Mouse (Mus musculus) heart, adult 2 months (tissue): ENCODE measurements around the gene Rae1.

Source experiments
- CTCF ChIP-seq: fragments of 200-600 bp; IDR thresholded peaks from 2 replicates; pipeline ENCODE4 v1.8.1; 2022; ENCODE audit warnings: antibody characterized with exemption, mild to moderate bottlenecking, moderate library complexity
- EP300 ChIP-seq: fragments of 200-500 bp; IDR thresholded peaks from 2 replicates; pipeline ENCODE4 v1.6.1; 2011; ENCODE audit warnings: low read depth, low read length, control low read depth; ENCODE audit not compliant: insufficient read depth
- POLR2A ChIP-seq: fragments of 200-500 bp; IDR thresholded peaks from 2 replicates; pipeline ENCODE4 v1.6.1; 2011; ENCODE audit warnings: mild to moderate bottlenecking, low read depth, low read length, control low read depth; ENCODE audit not compliant: insufficient read depth

- TF ChIP-seq POLR2A (0 out of 2 replicates have a peak, but pooled peaks have one; percentile 13), EP300 (no peak), CTCF (no peak)
Observed at GRCm38 (mm10) chr2:173026688-173027131, 26.8 kb downstream of the Rae1 start.
